Mouse (Mus musculus) telencephalon, adult 2 months (tissue): ENCODE data around the gene Vps35l.

Source experiments
- DNase-seq: peaks from one replicate; pipeline ENCODE4 v3.0.0-alpha.2; 2011; ENCODE audit warnings: low read depth, low spot score

Vps35l gene

DNA sequence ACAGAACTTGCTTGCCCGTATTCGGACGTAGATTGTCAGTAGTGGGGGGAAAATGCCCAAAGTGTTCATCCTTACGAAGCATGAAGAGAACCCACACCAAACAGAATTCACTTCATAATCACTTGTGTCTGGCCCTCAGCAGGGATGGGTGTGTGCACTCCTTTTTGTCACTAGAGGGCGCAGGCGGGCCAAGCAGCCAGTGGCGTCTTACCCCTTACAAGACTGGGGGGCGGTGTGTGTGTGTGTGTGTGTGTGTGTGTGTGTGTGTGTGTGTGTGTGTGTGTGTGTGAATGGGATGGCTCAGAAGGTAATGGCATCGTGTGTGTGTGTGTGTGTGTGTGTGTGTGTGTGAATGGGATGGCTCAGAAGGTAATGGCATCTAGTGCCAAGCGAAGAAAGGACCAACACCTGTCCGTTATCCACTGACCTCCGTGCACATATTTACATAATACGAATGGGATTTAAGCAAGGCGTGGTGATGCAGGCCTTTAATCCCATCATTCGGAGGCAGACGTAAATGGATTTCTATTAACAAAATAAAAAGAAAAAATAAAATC, at the start of gene Vps35l:
Gene Vps35l (plus strand): TSS at position 252 of the 557 bp plus-strand sequence.
- DNase-seq, result peak; percentile 69

DNA sequence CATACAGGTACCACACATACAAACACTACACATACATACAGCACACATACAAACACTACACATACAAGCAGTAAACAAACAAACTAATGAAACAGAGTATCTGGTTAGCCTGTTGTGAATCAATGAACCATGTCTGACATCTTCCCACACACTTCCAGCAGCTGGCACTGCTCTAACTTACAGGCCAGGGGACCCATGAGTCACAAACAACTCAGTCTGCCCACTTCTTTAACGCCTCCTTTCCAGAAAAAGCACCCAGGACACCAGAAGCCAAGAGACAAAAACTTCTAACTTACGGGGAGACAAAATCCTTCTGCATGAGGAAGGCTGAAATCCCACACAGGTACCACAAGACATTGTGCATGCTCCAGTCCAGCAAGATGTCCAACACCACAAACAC, 48.7 kb upstream of the Vps35l start:
- peak; percentile 52 for DNase-seq

DNA sequence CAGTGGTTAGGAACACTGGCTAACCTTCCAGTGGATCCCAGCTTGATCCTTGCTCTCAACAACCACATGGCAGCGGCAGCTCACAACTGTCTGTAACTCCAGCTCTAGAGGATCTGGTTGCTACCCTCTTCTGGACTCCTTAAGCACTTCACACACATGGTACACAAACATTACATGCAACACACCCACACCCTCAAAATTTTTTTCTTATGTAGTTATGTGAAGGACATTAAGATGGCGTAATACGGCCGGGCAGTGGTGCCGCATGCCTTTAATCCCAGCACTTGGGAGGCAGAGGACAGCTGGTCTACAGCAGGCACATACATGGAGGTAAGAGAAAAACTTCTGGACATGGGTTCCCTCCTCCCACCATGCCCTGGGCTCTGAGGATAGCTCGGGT, 43.9 kb upstream of the Vps35l start:
- DNase-seq, result no peak

DNA sequence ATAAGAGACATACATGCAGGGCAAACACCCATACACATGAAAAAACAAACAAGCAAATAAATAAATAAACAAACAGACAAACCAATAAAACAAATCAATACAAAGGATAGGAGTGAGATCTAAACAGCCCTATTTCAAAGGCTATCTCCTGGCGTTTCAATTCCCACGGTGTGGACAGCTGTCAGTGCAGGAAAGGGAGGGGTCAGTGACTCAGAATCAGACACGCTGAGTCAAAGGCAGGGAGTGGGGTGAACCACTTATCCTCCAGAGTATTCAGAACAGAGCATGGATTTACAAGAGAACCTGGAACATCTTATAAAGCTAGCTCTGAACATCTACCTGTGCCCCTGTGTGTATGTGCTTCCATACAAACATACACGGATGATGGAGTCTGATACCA, 42.9 kb upstream of the Vps35l start:
- no peak for DNase-seq

DNA sequence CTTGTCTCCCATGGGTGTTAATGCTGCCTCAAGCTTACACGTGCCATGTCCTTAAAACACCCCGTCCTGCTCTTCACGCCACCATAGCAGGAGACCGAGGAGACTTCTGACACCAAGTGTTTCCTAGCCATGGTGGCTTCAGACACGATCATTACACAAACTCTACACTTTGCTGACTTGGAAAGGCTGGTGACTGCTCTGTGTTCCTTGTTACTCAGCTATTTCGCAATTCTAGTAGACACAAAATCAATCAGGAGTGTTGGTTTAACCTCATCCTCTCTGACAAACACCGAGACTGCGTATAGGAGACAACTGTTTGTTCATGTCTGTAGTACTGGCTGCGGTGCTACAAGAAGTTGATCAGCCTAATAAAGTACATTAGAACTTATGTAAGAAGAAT, 41.1 kb upstream of the Vps35l start:
- DNase-seq, result no peak

DNA sequence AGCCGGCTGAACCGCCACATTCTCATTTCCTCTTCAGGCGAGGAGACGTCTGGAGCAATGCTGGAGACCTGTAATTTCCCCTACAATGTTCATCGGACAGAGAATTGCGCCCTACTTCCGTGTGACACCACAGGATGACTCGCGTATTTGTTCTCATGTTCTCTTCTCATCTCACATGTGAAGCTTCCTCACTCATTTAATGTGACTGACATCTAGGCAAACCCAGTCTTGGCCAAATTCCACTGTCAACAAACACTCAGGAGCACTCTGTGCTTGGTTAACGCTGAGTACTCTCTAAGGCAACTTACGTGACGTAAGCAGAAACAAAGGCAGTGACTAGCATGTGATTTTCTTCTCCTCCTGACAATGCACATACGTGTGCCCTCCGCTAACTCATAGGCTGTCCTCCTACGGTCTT, 36.9 kb upstream of the Vps35l start:
- no peak for DNase-seq

DNA sequence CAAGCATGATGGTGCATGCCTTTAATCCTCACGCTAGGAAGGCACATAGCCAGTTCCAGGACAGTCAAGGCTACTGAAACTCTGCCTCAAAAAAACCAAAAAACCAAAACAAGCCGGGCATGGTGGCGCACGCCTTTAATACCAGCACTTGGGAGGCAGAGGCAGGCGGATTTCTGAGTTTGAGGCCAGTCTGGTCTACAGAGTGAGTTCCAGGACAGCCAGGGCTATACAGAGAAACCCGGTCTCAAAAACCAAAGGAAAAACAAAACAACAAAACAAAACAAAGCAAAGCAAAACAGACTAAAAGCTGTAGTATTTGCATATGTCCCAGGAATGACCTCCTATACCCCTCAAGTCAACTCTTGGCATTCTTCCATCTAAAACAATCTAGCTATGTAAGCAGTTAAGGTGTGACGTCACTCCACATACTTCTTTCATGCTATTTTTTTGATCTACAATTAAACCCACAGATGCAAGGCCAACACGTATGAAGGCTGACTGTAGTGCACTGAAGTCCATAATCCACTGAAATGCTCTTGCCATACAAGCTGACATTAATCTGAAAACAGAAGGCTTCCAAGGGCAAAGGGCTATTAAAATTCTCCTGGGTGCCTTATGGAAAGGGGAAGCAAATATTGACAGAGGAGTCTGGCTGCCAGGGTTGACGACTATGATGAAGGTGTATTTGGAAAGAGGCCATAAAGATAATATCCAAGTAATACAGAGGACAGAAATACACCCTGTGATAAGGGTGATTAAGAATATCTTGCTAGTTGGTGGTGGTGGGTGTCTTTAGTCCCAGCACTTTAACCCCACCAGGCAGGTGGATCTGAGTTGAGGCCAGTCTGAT, 35.8 kb upstream of the Vps35l start:
- no peak for DNase-seq

DNA sequence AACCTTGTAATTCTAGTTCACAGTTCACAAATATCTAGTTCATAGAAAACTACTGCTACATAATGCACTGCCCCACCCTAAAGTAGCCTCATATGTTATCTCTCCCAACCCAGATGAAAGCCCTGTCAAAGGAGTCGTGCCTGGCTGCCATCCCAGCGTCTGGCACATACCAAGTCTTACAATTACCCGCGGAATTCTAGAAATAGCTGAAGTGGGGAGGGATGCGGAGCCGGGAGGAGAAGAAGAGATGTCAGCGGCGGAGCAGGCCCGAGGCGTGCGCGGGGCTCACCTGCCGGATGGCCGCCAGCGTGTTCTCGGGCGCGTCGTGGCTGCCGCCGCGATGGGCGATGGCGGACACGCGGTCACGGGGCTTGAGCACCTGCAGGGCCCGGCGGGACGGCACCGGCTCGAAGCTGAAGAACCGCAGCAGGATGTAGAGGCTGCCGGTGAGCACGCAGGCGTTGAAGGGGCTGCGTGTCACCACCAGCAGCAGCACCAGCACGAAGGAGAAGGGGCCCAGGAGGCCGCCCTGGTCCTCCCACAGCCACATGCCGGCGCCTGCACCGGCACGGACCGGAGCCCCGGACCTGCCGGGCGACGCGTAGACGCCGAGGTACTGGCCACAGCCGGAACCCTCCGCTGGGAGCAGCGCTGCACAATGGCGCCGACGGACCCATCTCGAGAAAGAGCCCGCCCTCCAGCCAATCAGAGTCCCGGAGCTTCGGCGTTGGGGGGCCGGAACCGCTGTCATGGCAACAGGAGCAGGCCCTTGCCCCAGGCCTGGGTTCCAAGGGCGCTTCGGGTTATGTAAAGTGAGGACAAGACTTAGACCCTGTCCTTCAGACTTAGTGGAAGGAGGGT, 34.7 kb upstream of the Vps35l start, which contains the start of gene Gde1:
Gene Gde1 (minus strand): TSS at position 678 of the 861 bp plus-strand sequence.
- peak; percentile 83 for DNase-seq

DNA sequence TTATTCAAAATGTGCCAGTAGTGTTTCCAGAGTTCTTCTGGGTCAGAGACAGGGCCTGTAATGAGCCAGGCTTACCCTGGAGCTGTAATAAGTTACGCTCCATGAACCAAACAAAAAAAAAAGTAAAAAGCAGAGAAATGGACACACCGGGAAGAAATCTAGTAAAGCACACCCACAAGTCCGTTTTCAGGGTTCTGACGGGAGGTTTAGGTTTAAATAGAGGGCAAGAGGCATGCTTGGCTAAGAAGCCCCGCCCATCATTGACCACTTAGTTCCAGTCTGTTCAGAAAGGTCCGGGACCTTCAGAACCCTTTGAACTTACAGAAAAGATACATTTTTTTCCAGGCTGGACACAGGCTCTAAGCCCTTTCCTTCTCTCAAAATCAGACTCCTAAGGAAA, 34.0 kb upstream of the Vps35l start:
- DNase-seq, result no peak

DNA sequence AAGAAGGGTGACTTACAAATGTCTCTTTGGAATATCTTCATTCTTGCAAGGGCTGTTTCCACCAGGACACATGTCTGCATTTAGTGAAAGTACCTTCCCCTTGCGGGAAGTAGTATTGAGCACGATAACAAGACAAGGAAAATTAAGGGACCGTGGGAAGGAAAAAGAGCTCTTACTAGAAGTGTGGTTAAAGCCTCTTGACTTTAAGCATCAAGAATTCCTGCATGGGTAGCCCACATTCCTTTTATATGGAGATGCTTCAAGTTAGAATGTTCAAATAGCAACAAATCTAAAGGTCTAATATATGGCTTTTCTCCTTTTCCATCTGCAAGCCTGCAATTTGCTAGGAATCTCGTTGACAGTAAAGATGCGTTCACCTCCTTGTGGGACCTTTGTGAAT, 33.5 kb upstream of the Vps35l start:
- DNase-seq, result no peak

DNA sequence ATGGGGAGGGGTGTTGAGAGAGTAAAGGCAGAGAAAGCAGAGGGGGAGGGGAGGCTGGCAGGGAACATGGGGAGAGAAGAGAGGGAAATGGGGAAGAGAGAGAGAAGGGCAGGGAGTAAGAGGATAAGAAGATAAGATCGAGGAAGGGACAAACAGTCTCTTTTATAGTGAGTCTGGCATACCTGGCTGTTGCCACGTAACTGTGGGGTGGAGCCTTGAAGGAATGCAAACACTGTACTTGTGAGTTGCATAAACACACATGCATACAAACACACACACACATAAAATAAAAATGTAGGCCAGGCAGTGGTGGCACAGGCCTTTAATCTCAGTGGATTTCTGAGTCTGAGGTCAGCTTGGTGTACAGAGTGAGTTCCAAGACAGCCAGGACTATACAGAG, 32.8 kb upstream of the Vps35l start:
- no peak for DNase-seq

DNA sequence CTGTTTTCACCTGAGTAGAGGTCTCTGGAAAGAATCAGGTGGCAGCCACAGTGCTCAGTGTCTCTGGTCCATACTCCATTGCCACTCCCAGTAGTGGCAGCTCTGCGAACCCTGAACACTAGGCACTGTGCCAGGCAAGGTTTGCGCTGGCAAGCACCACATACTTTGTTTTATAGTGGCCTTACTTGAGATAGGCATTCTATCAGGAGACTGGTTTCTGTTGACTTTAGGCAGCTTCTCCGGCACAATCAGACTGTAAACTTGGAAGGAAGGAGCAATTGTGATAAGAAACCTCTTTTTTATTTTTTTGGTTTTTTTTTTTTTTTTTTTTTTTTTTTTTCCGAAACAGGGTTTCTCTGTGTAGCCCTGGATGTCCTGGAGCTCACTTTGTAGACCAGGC, 32.0 kb upstream of the Vps35l start:
- no peak for DNase-seq

DNA sequence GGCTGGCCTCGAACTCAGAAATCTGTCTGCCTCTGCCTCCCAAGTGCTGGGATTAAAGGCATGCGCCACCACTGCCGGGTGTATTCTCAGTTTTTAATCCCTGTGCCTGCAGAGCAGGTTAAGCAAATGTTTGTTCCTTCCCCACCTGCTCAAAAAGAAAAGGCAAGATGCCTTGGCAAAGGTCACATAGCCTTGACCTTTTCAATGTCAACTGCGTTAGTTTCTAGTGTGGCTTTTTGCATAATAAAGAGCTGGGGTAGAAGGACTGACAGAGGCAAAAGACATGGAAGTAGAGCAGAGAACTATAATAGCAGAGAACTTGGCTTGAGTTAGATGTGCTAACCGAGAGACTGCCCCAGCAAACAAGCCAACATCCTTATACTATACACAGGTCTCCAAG, 29.2 kb upstream of the Vps35l start:
- no peak for DNase-seq

DNA sequence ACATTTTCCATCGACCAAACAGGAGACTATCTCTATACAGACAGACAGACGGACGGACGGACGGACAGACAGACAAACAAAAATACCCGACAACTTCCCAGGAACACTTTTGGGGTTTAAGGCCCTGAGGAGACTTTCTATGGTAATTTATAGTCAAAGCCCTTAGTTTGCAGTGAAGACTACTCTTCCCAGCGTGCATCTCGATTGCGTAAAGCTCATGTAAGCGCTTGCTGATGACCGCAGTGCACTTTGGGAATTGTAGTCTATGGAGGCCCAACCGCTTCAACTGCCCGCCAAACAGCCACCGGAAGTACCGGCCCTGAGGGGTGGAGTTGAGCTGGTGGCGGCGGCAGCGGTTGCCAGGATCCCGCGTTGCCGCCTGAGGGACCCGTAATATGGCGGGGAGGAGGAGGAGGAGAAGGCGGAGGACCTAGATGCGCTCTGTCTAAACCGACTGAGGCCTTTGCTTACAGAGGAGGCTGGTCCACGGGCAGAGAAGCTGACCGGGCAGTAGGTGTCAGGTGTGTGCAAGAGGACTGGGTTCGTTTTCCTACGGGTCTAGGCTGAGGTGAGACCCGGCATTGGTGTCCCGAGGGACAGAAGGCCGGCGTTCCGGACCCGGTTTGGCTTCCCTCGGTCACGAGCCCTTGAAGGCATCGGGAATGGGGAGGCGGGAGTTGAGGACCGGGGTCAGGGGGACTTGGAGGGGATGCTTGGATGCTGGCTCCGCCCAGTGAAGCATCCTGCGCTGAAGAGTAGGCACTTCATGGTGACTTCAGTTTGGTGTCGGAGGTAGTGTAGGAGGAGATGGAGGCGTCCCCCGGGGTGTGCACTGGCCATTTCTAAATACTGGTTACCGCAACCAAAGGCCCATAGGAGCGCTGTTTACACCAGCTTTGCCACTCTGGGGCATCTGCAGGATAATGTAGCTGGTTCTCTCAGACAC, 27.5 kb upstream of the Vps35l start, which contains the start of gene Ccp110:
Gene Ccp110 (plus strand): TSS at position 325 of the 946 bp plus-strand sequence.
- peak; percentile 99 for DNase-seq

DNA sequence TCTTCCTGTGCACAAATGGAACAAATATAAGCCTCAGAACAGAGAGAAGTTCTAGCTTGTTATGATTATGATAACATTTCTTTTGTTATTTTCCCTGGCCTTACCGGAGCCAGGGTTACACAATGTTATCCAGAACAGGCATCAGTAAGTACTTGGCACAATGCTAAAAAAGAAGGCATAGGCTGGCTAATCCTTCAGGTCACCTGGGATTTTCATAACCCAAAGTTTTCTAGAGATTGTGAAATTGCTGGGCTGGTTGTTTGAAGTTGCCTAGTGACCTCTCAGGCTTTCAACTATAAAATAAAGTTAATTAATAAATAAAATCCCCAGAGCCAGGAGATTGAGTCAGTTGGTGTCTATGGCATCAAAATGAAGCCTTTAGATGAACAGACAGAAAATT, 25.2 kb upstream of the Vps35l start:
- no peak for DNase-seq

DNA sequence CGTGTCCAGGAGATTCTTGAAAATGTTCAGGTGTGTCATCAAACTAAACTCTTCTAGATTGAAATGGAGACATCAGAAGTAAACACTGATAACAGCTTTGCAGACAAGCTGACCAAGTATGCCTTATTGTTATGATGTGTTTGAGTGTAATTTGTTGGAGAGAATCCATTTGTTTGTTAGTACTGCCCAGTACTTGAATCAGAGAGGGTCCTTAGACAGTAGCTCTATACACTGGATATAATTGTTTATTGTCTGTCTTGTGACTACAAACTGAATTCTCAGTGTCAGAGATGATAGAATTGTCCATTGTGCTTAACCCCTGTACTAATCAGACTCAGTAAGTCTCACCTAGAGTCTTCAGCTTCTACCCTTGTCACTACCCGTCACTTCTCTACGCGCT, 22.0 kb upstream of the Vps35l start:
- peak; percentile 54 for DNase-seq

DNA sequence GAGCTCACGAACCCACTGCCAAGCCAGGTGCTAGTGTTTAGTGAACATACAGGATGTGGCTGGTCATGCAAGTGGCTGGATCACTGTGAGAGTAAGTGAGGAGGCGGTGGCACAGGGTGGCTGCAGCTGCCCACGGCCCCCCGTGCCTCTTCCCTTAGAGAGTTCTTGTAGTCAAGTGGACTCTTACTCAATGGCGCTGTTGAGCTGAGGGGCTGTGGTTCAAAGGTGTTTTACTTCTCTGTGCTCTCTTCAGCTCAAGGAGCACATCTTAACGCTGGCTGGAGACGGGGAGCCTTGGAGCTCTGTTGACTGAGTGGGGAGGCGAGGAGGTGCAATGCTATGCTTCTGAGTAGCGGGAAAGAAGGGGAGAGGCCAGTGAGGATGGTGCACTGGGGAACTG, 16.1 kb upstream of the Vps35l start:
- DNase-seq, result no peak

DNA sequence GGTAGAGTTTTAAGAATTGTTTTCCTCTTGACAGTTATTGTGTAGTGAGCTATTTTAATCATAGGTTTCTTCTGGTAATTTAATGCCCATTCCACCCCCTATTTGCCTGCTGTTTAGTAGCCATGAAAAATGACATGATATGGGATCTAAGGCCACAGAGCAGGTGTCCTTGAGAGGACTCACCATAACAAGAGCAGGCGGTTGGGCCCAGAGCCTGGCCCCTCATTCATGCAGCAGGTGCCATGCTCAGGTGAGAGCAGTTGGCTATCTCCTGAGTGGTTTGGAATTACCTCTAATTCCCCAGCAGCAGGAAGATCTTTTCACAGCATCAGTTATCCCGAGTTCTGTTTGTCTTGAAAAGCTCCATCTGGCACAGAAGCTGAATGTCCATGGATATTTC, 14.6 kb upstream of the Vps35l start:
- no peak for DNase-seq

DNA sequence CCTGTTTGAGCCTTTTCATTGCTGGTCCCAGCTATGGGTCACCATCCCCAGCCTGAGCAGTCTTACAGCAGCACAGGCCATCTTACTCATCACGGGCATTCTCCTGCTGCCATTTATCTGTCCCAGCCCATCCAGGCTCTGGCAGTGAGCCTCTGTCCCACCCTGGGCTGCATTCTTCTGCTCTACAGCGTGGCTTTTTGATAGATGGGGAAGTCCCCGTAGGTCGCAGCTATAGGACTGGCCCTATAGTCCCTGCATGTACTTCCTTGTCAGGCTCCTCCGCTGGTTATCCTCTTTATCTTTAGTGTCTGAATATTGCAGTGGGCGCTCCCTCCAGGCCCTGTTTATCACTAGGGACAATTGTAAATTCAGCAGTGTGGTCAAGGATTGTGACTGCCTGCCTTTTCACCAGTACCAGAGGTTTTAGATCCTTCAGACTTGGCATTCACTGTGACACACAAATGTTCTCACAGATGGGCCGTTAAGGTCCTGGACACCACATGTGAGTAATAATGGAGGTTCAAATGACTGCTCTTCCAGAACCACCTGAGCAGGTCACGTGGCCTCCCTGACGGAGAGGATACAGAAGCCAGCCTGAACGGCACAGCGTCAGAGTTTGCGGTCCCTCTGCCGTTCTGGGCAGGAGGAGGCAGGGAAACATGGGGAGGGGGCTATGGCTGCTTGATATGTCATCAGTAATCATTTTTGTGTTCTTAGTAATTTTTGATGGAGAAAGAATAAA, 11.0 kb upstream of the Vps35l start:
- no peak for DNase-seq

DNA sequence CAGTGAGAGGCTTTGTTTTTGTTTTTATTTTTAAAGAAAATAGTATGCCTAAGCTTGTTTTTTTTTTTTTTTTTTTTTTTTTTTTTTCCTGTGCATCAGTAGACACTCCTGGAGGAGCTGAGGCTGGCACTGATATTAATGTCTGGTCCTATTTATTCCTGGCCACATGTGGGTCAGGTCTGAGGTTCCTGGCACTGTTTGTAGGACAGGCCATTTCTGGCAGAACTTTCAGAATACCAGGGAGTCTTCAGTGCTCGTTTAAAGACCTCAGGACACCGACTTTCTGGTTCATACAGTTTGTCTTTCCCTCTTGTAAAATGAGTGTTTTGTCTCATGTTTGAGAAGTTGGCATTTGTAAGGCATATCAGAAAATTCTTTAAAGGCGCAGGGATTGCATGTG, 8.2 kb upstream of the Vps35l start:
- DNase-seq, result no peak
